Mouse (Mus musculus) hindbrain, embryonic 13.5 days (tissue): ENCODE measurements around the gene Matn4. TPM values are rescaled to one million over a fixed set of nuclear protein-coding genes. Genes with fewer than 3 reads are reported as not detected.
A peak's percentile ranks its signal among the peaks of the same experiment; 100 is the strongest.

Source experiments
- ATAC-seq: fragments of 200-750 bp; cut with Nextera tagmentation; 2 replicates; pipeline ENCODE4 v1.8.0; 2017; ENCODE audit warnings: moderate TSS enrichment; ENCODE audit not compliant: low FRiP score
- H3K27ac ChIP-seq: fragments of 300-500 bp; sonication (generic); 2 replicates; pipeline ENCODE4 v1.5.1; 2015; ENCODE audit warnings: inconsistent platforms, mild to moderate bottlenecking, moderate library complexity
- H3K27me3 ChIP-seq: fragments of 300-500 bp; sonication (generic); 2 replicates; pipeline ENCODE4 v1.6.1; 2015; ENCODE audit warnings: mild to moderate bottlenecking, inconsistent platforms
- H3K36me3 ChIP-seq: fragments of 300-500 bp; sonication (generic); 2 replicates; pipeline ENCODE4 v1.6.1; 2015; ENCODE audit warnings: mild to moderate bottlenecking, inconsistent platforms
- H3K4me1 ChIP-seq: fragments of 300-500 bp; sonication (generic); replicated peaks from 2 replicates; pipeline ENCODE4 v1.6.1; 2015; ENCODE audit warnings: inconsistent platforms
- H3K4me2 ChIP-seq: fragments of 300-500 bp; sonication (generic); 2 replicates; pipeline ENCODE4 v1.6.1; 2015; ENCODE audit warnings: inconsistent platforms, mild to moderate bottlenecking, moderate library complexity
- H3K4me3 ChIP-seq: fragments of 300-500 bp; sonication (generic); 2 replicates; pipeline ENCODE4 v1.5.1; 2015; ENCODE audit warnings: mild to moderate bottlenecking, inconsistent platforms
- H3K9ac ChIP-seq: fragments of 300-500 bp; sonication (generic); 2 replicates; pipeline ENCODE4 v1.6.1; 2015; ENCODE audit warnings: mild to moderate bottlenecking, inconsistent platforms
- H3K9me3 ChIP-seq: fragments of 300-500 bp; sonication (generic); 2 replicates; pipeline ENCODE4 v1.6.1; 2016; ENCODE audit warnings: inconsistent platforms
- WGBS: fragments of 180-500 bp; shearing (Covaris S2); methylation state at CpG from one replicate; pipeline ENCODE4 v1.1.7; 2015; 5-methylcytosine and 5-hydroxymethylcytosine counted together
- polyA plus RNA-seq: library from polyadenylated mRNA; unstranded; fragments of >200 nt; fragmentation: Nextera tagmentation; extraction: Ambion mirVana; gene quantifications from 2 replicates; pipeline ENCODE4 v1.2.1, GENCODE M21; 2015

Gene Matn4
- polyA plus RNA-seq, 1 experiment from 2014 or later = 2.3 TPM

DNA sequence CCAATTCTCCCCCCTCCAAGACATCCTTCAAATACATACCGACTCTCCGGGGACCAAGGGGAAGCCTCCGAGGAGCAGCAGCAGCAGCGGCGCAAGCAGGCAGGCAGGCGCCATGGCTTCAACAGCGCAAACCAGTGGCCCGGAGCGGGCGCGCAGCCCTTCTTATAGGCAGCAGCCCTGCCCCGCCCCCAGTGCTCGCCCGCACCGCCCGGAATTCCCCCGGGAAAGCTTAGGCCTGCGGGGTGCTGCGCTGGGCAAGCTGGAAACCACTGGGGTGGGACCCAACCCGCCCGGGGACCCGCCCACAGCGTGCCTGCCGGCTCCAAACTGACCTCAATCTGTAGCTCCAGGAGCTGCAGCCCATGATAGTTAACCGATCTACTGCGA, 38.1 kb upstream of the Matn4 start:
- Histone ChIP-seq H3K9ac (peak overlapping the region; percentile 67), H3K36me3 (no peaks in the 10 kb centered on the region), H3K4me3 (peak overlapping the region; percentile 48), H3K4me2 (peak overlapping the region; percentile 89), H3K27ac (no peak overlapping the region), H3K27me3 (peaks cover 27% of the 10 kb centered on the region), H3K9me3 (no peaks in the 10 kb centered on the region), H3K4me1 (peaks cover 21% of the 10 kb centered on the region)
- 0% methylated on average over 26 of the region's 26 CpGs for WGBS
- peak; percentile 86 for ATAC-seq

DNA sequence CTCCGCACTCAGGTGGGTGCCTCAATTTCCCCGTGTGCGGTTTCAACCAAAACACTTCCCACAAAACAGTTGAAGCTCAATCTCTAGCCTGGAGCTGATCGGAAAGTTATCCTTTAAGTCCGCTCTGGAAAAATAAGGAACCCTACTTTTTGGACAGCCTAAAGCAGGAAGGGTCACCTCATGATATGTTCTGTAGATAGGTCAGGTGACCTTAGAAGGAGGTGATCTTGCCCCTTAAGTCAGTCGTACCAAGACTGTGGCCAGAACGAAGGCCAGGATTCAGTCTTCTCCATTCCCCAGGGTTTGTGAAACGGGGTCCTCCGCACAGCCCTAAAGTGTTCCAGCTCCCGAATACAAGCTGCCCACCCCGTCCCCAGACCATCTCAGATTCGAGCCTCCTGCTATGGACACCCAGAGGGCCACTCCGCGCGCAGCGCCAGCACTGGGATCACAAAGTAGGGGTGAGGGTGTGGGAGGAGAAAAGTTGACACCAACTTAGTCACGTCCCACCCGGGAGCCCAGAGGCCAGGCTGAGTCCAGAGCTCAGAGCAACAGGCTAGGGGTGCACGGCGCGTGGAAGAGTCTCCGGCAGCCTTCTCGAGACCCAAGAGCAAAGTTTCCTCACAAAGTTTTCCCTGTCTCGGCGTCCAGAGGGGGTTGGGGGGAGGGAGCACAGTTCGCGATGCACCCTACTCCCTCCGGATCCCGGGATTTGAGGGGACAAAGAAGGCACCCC, 37.5 kb upstream of the Matn4 start:
- 2% methylated on average over 29 of the region's 29 CpGs for WGBS
- peak overlapping the region; percentile 89 for H3K4me2 ChIP-seq
- no peak overlapping the region for H3K27ac ChIP-seq
- no peaks in the 10 kb centered on the region for H3K9me3 ChIP-seq
- peaks cover 21% of the 10 kb centered on the region for H3K4me1 ChIP-seq
- H3K4me3 ChIP-seq = peak overlapping the region; percentile 48
- H3K36me3 ChIP-seq = no peaks in the 10 kb centered on the region
- peak overlapping the region; percentile 67 for H3K9ac ChIP-seq
- ATAC-seq = peak; percentile 68
- H3K27me3 ChIP-seq = peaks cover 27% of the 10 kb centered on the region

- Histone ChIP-seq H3K27me3 (peaks cover 27% of the 10 kb centered on the region), H3K4me2 (peak overlapping the region; percentile 89), H3K27ac (no peak overlapping the region), H3K4me3 (peak overlapping the region; percentile 48; the same call in 1 of the 2 replicates), H3K4me1 (peaks cover 21% of the 10 kb centered on the region), H3K36me3 (no peaks in the 10 kb centered on the region), H3K9ac (0 out of 2 replicates have a peak overlapping the region, but pooled peaks have one; percentile 67), H3K9me3 (no peaks in the 10 kb centered on the region)
- 23% methylated on average over 7 of the region's 7 CpGs for WGBS
- ATAC-seq = no peak
Measured at GRCm38 (mm10) chr2:164441731-164442130, 36.8 kb upstream of the Matn4 start.

DNA sequence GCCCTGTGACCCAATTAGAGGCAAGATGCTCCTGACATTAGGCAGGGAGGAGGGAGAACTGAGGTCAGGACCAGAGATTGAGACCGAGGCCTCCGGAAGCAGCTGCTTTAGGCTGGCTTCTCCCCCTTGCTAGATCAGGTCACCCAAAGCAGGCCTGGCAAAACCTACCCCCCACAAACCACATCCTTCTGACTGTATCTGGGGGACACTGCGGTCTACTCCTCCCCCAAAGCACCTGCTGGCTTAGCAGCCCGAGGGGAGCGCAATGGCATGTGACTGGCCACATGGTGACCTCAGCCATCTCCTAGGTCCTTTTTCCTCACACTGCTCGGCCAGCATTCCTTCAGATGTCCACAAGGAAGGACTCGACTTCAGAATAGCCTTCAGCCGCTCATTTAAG, 36.2 kb upstream of the Matn4 start:
- Histone ChIP-seq H3K4me3 (no peak overlapping the region), H3K4me2 (peak overlapping the region; percentile 89; the same call in 1 of the 2 replicates)
- ATAC-seq = no peak

DNA sequence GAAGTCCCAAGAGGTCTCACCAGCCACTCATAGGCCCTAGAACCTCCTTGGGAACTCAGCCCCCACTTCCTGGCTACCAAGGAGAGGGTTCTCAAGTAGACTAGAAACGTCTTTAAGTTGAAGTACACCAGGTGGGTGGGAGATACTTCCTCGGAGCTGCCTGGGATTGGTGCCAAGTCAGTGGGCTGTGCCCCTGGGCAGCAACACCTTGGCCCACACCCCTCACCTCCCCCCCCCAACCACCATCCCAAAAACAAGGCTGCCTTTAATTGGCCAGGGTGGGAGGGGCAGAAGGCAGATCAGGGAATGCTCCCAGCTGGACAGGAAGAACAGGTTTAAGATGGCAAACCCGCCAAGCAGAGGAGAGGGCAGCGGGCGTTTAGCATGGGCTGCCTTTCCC, 35.4 kb upstream of the Matn4 start:
- no peak overlapping the region for H3K9ac ChIP-seq
- peaks cover 21% of the 10 kb centered on the region for H3K4me1 ChIP-seq
- H3K4me2 ChIP-seq = no peak overlapping the region
- H3K9me3 ChIP-seq = no peaks in the 10 kb centered on the region
- peaks cover 27% of the 10 kb centered on the region for H3K27me3 ChIP-seq
- no peak for ATAC-seq
- H3K36me3 ChIP-seq = no peaks in the 10 kb centered on the region
- H3K27ac ChIP-seq = no peak overlapping the region
- H3K4me3 ChIP-seq = no peak overlapping the region
- WGBS = 87% methylated on average over 5 of the region's 5 CpGs

More for the DNA sequence above, 36.2 kb upstream of the Matn4 start:
- 42% methylated on average over 8 of the region's 8 CpGs for WGBS
- Histone ChIP-seq H3K36me3 (no peaks in the 10 kb centered on the region), H3K9me3 (no peaks in the 10 kb centered on the region), H3K27ac (no peak overlapping the region), H3K9ac (no peak overlapping the region), H3K4me1 (peaks cover 21% of the 10 kb centered on the region), H3K27me3 (peaks cover 27% of the 10 kb centered on the region)

DNA sequence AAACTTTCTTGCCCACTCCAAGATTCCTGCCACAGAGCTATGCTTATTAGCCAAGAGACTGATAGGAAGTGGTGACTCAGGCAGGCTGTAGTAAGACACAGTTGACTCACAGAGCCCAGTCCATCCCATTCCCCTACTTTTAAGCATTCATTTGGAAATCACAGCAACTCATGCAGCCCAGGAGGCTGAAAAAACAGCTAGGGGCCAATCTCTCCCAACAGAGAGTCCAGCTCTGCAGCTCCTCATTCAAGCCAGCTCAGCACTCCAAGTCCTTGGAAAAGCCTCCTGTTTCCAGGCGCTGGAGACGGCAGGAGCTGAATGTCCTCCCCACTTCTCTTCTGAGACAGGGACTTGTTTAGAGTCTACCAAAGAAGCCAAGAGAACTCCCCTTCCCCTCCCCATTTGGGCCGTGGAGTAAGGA, 34.1 kb upstream of the Matn4 start:
- peaks cover 27% of the 10 kb centered on the region for H3K27me3 ChIP-seq
- ATAC-seq = no peak
- peaks cover 21% of the 10 kb centered on the region for H3K4me1 ChIP-seq
- H3K27ac ChIP-seq = no peak overlapping the region
- 65% methylated on average over 3 of the region's 3 CpGs for WGBS
- no peak overlapping the region for H3K9ac ChIP-seq
- no peaks in the 10 kb centered on the region for H3K36me3 ChIP-seq
- no peaks in the 10 kb centered on the region for H3K9me3 ChIP-seq
- no peak overlapping the region for H3K4me3 ChIP-seq
- H3K4me2 ChIP-seq = no peak overlapping the region

- ATAC-seq = no peak
- Histone ChIP-seq H3K9ac (no peak overlapping the region), H3K36me3 (no peaks in the 10 kb centered on the region), H3K4me2 (no peak overlapping the region), H3K4me1 (peaks cover 15% of the 10 kb centered on the region), H3K27ac (no peak overlapping the region), H3K27me3 (peaks cover 27% of the 10 kb centered on the region), H3K4me3 (no peak overlapping the region), H3K9me3 (no peaks in the 10 kb centered on the region)
- 73% methylated on average over 8 of the region's 8 CpGs for WGBS
Measured at GRCm38 (mm10) chr2:164438257-164438656, 33.3 kb upstream of the Matn4 start.

- Histone ChIP-seq H3K27ac (no peak overlapping the region), H3K27me3 (peaks cover 26% of the 10 kb centered on the region), H3K4me2 (no peak overlapping the region), H3K36me3 (no peaks in the 10 kb centered on the region), H3K9me3 (no peaks in the 10 kb centered on the region), H3K4me3 (no peak overlapping the region), H3K9ac (no peak overlapping the region), H3K4me1 (peaks cover 13% of the 10 kb centered on the region)
- 79% methylated on average over 6 of the region's 6 CpGs for WGBS
- ATAC-seq = no peak
Measured at GRCm38 (mm10) chr2:164437710-164438109, 32.8 kb upstream of the Matn4 start.

- Histone ChIP-seq H3K9me3 (no peaks in the 10 kb centered on the region), H3K4me2 (no peak overlapping the region), H3K36me3 (no peaks in the 10 kb centered on the region), H3K9ac (no peak overlapping the region), H3K27me3 (peaks cover 18% of the 10 kb centered on the region), H3K27ac (no peak overlapping the region), H3K4me3 (no peak overlapping the region), H3K4me1 (peaks cover 10% of the 10 kb centered on the region)
- no peak for ATAC-seq
- WGBS = 56% methylated on average over 3 of the region's 3 CpGs
Measured at GRCm38 (mm10) chr2:164436961-164437360, 32.0 kb upstream of the Matn4 start.

- H3K4me3 ChIP-seq = no peak overlapping the region
- ATAC-seq = no peak
- 26% methylated on average over 8 of the region's 8 CpGs for WGBS
- H3K27ac ChIP-seq = peak overlapping the region; percentile 35; the same call in 1 of the 2 replicates
- no peak overlapping the region for H3K4me2 ChIP-seq
- no peaks in the 10 kb centered on the region for H3K36me3 ChIP-seq
- H3K27me3 ChIP-seq = peaks cover 12% of the 10 kb centered on the region
- H3K9ac ChIP-seq = no peak overlapping the region
- peaks cover 10% of the 10 kb centered on the region; the same call in 1 of the 2 replicates for H3K4me1 ChIP-seq
- no peaks in the 10 kb centered on the region for H3K9me3 ChIP-seq
Measured at GRCm38 (mm10) chr2:164436215-164436913, 31.4 kb upstream of the Matn4 start.

- Histone ChIP-seq H3K9me3 (no peaks in the 10 kb centered on the region), H3K27ac (no peak overlapping the region), H3K27me3 (0 out of 2 replicates have a peak, but pooled peaks cover 7% of the 10 kb centered on the region), H3K9ac (no peak overlapping the region), H3K4me1 (peaks cover 10% of the 10 kb centered on the region; the same call in 1 of the 2 replicates), H3K4me3 (no peak overlapping the region), H3K4me2 (no peak overlapping the region), H3K36me3 (no peaks in the 10 kb centered on the region)
- ATAC-seq = no peak
- WGBS = 56% methylated on average over 5 of the region's 5 CpGs
Measured at GRCm38 (mm10) chr2:164435216-164436090, 30.5 kb upstream of the Matn4 start.

GRCm38 (mm10) chr2:164434681-164435080, 29.7 kb upstream of the Matn4 start:
- Histone ChIP-seq H3K9me3 (no peaks in the 10 kb centered on the region), H3K4me3 (no peak overlapping the region), H3K27me3 (peaks cover 5% of the 10 kb centered on the region; the same call in 1 of the 2 replicates), H3K9ac (no peak overlapping the region), H3K36me3 (no peaks in the 10 kb centered on the region), H3K4me2 (no peak overlapping the region), H3K27ac (no peak overlapping the region), H3K4me1 (peaks cover 10% of the 10 kb centered on the region; the same call in 1 of the 2 replicates)
- ATAC-seq = no peak
- WGBS = 91% methylated on average over 3 of the region's 3 CpGs
